Mouse (Mus musculus): ENCODE measurements at regions not wholly inside any gene's neighbourhood (a gene's known extent, or its start where the extent isn't known, plus 50 kb on each side); places are given as distances from the start of the nearest gene placed in this dataset.

DNA sequence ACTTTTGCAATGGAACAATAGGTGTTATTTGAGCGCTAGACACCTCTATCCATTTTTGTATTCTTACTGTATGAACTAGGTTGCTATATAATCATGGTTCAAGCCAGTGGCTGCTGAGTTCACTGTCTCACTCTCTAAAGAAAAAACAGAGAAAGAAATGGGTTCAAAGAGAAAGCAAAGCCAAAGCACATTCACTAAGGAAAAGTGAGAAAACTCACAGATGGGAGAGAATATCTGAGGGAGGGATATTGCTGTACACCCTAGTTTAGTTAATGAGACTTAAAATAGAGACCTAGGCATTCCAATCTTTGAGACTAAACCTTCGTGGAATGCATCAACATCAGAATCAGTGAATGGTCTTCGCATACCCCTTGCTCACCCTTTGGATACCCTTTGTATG, 371.0 kb downstream of the Fam198b start:
- TF ChIP-seq CTCF (IDR thresholded peaks at IDR 0.05; ENCODE audit: low read depth) (no peak), EP300 (IDR thresholded peaks at IDR 0.05; ENCODE audit: low read depth) (no peak)

Data from heart, postnatal 0 days (tissue).